Comparison of ENCODE assay signal across 8 mouse cellular contexts in the genomic region with DNA sequence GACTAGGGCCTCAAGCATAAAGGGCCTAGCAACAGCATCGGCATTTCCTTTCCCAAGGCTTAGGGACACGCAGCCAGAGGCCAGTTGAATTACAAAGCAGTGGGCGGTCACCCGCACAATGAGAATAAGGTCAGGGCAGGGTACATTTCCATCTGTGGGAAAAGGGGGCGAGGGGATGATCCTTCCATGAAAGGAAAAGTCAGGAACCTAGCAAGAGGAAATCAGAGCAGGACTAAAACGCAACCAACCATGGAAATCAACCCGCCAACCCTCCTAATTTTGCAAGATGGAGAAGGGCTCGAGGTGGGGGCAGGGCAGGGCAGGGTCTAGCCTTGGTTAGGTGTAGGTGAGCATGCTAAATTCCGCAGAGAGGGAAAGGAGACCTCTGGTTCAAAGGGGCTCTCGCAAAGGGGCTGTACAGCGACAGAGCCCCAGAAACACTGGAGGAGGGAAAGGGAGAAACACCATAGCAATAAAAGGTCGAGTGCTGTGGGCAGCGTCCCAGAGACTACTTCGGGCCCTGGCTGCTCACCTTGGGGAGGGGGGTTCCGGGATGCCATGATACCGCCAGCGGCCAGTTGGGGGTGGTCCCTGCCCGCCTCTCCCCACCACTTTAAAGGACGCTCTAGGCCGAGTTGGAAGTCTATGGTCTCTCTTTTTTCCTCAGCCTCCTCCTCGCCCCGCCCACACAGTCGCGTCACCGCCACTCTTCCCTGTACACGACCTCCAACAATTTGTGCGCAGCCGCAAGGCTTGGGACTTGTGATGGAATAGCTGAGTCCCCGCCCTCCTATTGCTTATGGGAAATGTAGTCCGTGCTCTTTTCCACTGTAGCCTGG. TPM values are rescaled to one million over a fixed set of nuclear protein-coding genes. Genes with fewer than 3 reads are reported as not detected.
DNase-seq lines count a peak whose midpoint lies in the region; ATAC-seq lines count a peak whose summit lies in the region.

A gene (minus strand): TSS at position 705 of the 839 bp plus-strand sequence.

- peak within 1 kb of the TSS; percentile 90 for H3K27ac ChIP-seq in hindbrain, embryonic 10.5 days

- no peaks in the 10 kb centered on the region for H3K36me3 ChIP-seq in hindbrain, embryonic 10.5 days

- H3K4me1 ChIP-seq in hindbrain, embryonic 10.5 days (replicated peaks), result no peaks in the 10 kb centered on the region

- peak; percentile 94 for DNase-seq in MN1 (ENCODE audit: low spot score)
- DNase-seq in cerebellum, adult 9-10 months, result peak; percentile 96
- DNase-seq in hindbrain, embryonic 10.5 days (ENCODE audit: low spot score), result peak; percentile 91
- peak; percentile 89 to 92 for DNase-seq in layer of hippocampus, postnatal 10 days (ENCODE audit: low spot score in 2 of 2)
- DNase-seq in lung, postnatal 10 days, result peak; percentile 98
- peak; percentile 91 for DNase-seq in ovary, postnatal 36 days (ENCODE audit: low spot score)
- DNase-seq in thymus, postnatal 25 days, result peak; percentile 92

- peak; percentile 98 for ATAC-seq in frontal cortex, adult (ENCODE audit: low TSS enrichment)

- peak within 1 kb of the TSS; percentile 54 for H3K4me3 ChIP-seq in hindbrain, embryonic 10.5 days

- no peaks in the 10 kb centered on the region for H3K9me3 ChIP-seq in hindbrain, embryonic 10.5 days

- 7% methylated on average over 30 of the region's 30 CpGs for WGBS in hindbrain, embryonic 10.5 days

- H3K27me3 ChIP-seq in hindbrain, embryonic 10.5 days (ENCODE audit: insufficient read depth, poor library complexity, severe bottlenecking), result no peaks in the 10 kb centered on the region

RNA-seq across cellular contexts. Expression of the gene that starts here (rescaled TPM):
- polyA plus RNA-seq in hindbrain, embryonic 10.5 days (2016; fragmentation: Nextera tagmentation; extraction: Ambion mirVana), result 39.2 and 44.7 TPM in 2 replicates
- total RNA-seq in layer of hippocampus, postnatal 10 days (2021), result 10 to 100 TPM; 27.0 to 35.3 TPM

Comparison
In these comparisons a context has a peak if more than half of its experiments do, and no peak if none do; other contexts are left out.
1. Peak in every context shown above with its lines: DNase-seq, ATAC-seq, H3K4me3 ChIP-seq and H3K27ac ChIP-seq.